14 mouse cellular contexts compared by ENCODE assay signal in genomic region chr16:25010980-25011877, GRCm38 (mm10).
A peak's percentile ranks its signal among the peaks of the same experiment; 100 is the strongest.
DNase-seq lines count a peak whose midpoint lies in the region; ATAC-seq and TF ChIP-seq lines count a peak whose summit lies in the region.
"Had no signal": no experiment of that assay in that cellular context is flagged by ENCODE, and none has a peak within 500 bp of the region (broad histone marks: within the 10 kb centered on the region; RNA-seq: fewer than 3 reads in every experiment).

No protein-coding gene starts in this region.

- no peak overlapping the region for H3K4me2 ChIP-seq in lung, embryonic 14.5 days
- no peak overlapping the region for H3K4me2 ChIP-seq in embryonic facial prominence, embryonic 15.5 days (replicated peaks)
- no peak overlapping the region for H3K4me2 ChIP-seq in heart, embryonic 15.5 days
- no peak overlapping the region for H3K4me2 ChIP-seq in forebrain, embryonic 15.5 days (replicated peaks)
- H3K4me2 ChIP-seq: embryonic facial prominence, embryonic 12.5 days; hindbrain, embryonic 15.5 days; limb, embryonic 15.5 days; midbrain, embryonic 13.5 days had no signal

- peak; percentile 49; the same call in 1 of the 2 replicates for ATAC-seq in lung, embryonic 14.5 days (ENCODE audit: insufficient read depth)
- ATAC-seq in embryonic facial prominence, embryonic 15.5 days (ENCODE audit: insufficient number of reproducible peaks, low FRiP score, low TSS enrichment, low read depth): peak; percentile 73; the same call in 1 of the 2 replicates
- peak; percentile 58 for ATAC-seq in heart, embryonic 15.5 days (replicated peaks; ENCODE audit: insufficient number of reproducible peaks, insufficient read depth, low FRiP score, low read depth)
- no peak for ATAC-seq in forebrain, embryonic 15.5 days (replicated peaks)
- ATAC-seq: midbrain, embryonic 13.5 days had no signal

- H3K36me3 ChIP-seq in lung, embryonic 14.5 days (ENCODE audit: insufficient read depth): no peaks in the 10 kb centered on the region
- H3K36me3 ChIP-seq in embryonic facial prominence, embryonic 15.5 days: no peaks in the 10 kb centered on the region
- H3K36me3 ChIP-seq in heart, embryonic 15.5 days: no peaks in the 10 kb centered on the region
- H3K36me3 ChIP-seq in forebrain, embryonic 15.5 days: no peaks in the 10 kb centered on the region
- H3K36me3 ChIP-seq: embryonic facial prominence, embryonic 12.5 days; hindbrain, embryonic 15.5 days; limb, embryonic 15.5 days; midbrain, embryonic 13.5 days had no signal

- WGBS in lung, embryonic 14.5 days: 42% methylated on average over 5 of the region's 5 CpGs
- 65% methylated on average over 5 of the region's 5 CpGs for WGBS in embryonic facial prominence, embryonic 15.5 days
- 39% methylated on average over 5 of the region's 5 CpGs for WGBS in heart, embryonic 15.5 days
- 62% methylated on average over 5 of the region's 5 CpGs for WGBS in forebrain, embryonic 15.5 days

- peak overlapping the region; percentile 51; the same call in 1 of the 2 replicates for H3K27ac ChIP-seq in lung, embryonic 14.5 days (ENCODE audit: low read depth)
- H3K27ac ChIP-seq in embryonic facial prominence, embryonic 15.5 days (replicated peaks): no peak overlapping the region
- peak overlapping the region; percentile 68 for H3K27ac ChIP-seq in heart, embryonic 15.5 days
- H3K27ac ChIP-seq in forebrain, embryonic 15.5 days (replicated peaks): no peak overlapping the region
- H3K27ac ChIP-seq: embryonic facial prominence, embryonic 12.5 days; hindbrain, embryonic 15.5 days; limb, embryonic 15.5 days; midbrain, embryonic 13.5 days; stomach, postnatal 0 days had no signal

- TF ChIP-seq CTCF in lung, embryonic 14.5 days (IDR thresholded peaks at IDR 0.05; ENCODE audit: low read depth): no peak

- peaks cover 3% of the 10 kb centered on the region; the same call in 1 of the 2 replicates for H3K4me1 ChIP-seq in lung, embryonic 14.5 days (ENCODE audit: insufficient read depth)
- H3K4me1 ChIP-seq in embryonic facial prominence, embryonic 15.5 days: peaks cover 2% of the 10 kb centered on the region
- peaks cover 11% of the 10 kb centered on the region for H3K4me1 ChIP-seq in heart, embryonic 15.5 days (replicated peaks)
- H3K4me1 ChIP-seq in forebrain, embryonic 15.5 days: peaks cover 7% of the 10 kb centered on the region
- H3K4me1 ChIP-seq: embryonic facial prominence, embryonic 12.5 days; limb, embryonic 15.5 days had no signal

- DNase-seq in lung, embryonic 14.5 days: peak; percentile 71
- no peak for DNase-seq in lung, adult 18-20 months
- no peak for DNase-seq in testis, postnatal 10 days (ENCODE audit: low spot score)
- no peak for DNase-seq in embryo, embryonic 10 days (ENCODE audit: low spot score)
- DNase-seq: adrenal gland, adult 2 months; cerebellum, adult 2 months had no signal

- no peaks in the 10 kb centered on the region for H3K9me3 ChIP-seq in lung, embryonic 14.5 days (ENCODE audit: low read depth, low read length)
- no peaks in the 10 kb centered on the region for H3K9me3 ChIP-seq in embryonic facial prominence, embryonic 15.5 days (replicated peaks)
- no peaks in the 10 kb centered on the region for H3K9me3 ChIP-seq in heart, embryonic 15.5 days (replicated peaks)
- no peaks in the 10 kb centered on the region for H3K9me3 ChIP-seq in forebrain, embryonic 15.5 days
- H3K9me3 ChIP-seq: embryonic facial prominence, embryonic 12.5 days; hindbrain, embryonic 15.5 days; limb, embryonic 15.5 days; midbrain, embryonic 13.5 days had no signal

- no peaks in the 10 kb centered on the region for H3K27me3 ChIP-seq in lung, embryonic 14.5 days (ENCODE audit: insufficient read depth, low read length)
- no peaks in the 10 kb centered on the region for H3K27me3 ChIP-seq in embryonic facial prominence, embryonic 15.5 days
- 0 out of 2 replicates have a peak, but pooled peaks cover 5% of the 10 kb centered on the region for H3K27me3 ChIP-seq in heart, embryonic 15.5 days
- no peaks in the 10 kb centered on the region for H3K27me3 ChIP-seq in forebrain, embryonic 15.5 days
- H3K27me3 ChIP-seq: embryonic facial prominence, embryonic 12.5 days; limb, embryonic 15.5 days; midbrain, embryonic 13.5 days had no signal

- H3K9ac ChIP-seq in lung, embryonic 14.5 days: no peak overlapping the region
- no peak overlapping the region for H3K9ac ChIP-seq in embryonic facial prominence, embryonic 15.5 days
- no peak overlapping the region for H3K9ac ChIP-seq in heart, embryonic 15.5 days
- no peak overlapping the region for H3K9ac ChIP-seq in forebrain, embryonic 15.5 days (replicated peaks)
- H3K9ac ChIP-seq: embryonic facial prominence, embryonic 12.5 days; hindbrain, embryonic 15.5 days; limb, embryonic 15.5 days; midbrain, embryonic 13.5 days had no signal

- H3K4me3 ChIP-seq in lung, embryonic 14.5 days (ENCODE audit: low read depth, low read length): no peak overlapping the region
- no peak overlapping the region for H3K4me3 ChIP-seq in embryonic facial prominence, embryonic 15.5 days (replicated peaks)
- H3K4me3 ChIP-seq in heart, embryonic 15.5 days: no peak overlapping the region
- no peak overlapping the region for H3K4me3 ChIP-seq in forebrain, embryonic 15.5 days
- H3K4me3 ChIP-seq: embryonic facial prominence, embryonic 12.5 days; hindbrain, embryonic 15.5 days; limb, embryonic 15.5 days; midbrain, embryonic 13.5 days had no signal

Comparison
In these comparisons a context has a peak if more than half of its experiments do, and no peak if none do; other contexts are left out.
1. H3K27ac ChIP-seq: peak in lung, embryonic 14.5 days (single experiment) and heart, embryonic 15.5 days (single experiment); none in embryonic facial prominence, embryonic 15.5 days (single experiment) and forebrain, embryonic 15.5 days (single experiment).